Mouse (Mus musculus): ENCODE measurements around the gene Gars. TPM values are rescaled to one million over a fixed set of nuclear protein-coding genes. Genes with fewer than 3 reads are reported as not detected.

The Gars gene
- polyA plus RNA-seq, 1 experiment from 2014 or later = 191 TPM

DNA sequence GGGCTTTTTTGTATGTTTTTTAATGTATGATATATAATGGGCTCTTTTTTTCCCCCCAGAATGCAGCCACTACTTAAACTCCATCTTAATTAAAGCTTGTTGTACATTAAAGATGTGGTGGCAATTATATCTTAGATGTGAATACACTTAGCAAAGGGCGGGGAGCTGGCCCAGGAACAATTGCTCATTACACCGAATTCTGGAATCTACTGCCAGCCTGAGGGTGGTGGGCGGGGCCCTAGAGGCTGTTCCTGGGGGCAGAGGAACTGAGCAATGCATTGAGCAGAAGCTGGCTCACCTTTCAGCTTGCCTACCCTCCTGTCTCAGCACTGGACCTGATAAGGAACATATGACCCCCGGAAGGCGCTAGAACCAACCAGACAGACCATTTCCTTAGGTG lies 60.8 kb downstream of the Gars start:
- no peaks in the 10 kb centered on the region for H3K27me3 ChIP-seq (ENCODE audit: control insufficient read depth, insufficient read depth, low read length)
- no peak overlapping the region for H3K27ac ChIP-seq (ENCODE audit: low read depth, low read length)
- ATAC-seq (ENCODE audit: low read depth) = no peak
- H3K4me2 ChIP-seq (ENCODE audit: low read depth, low read length) = no peak overlapping the region
- H3K4me1 ChIP-seq (ENCODE audit: control insufficient read depth, insufficient read depth, low read length) = no peaks in the 10 kb centered on the region
- 82% methylated on average over 5 of the region's 5 CpGs for WGBS
- H3K9me3 ChIP-seq (ENCODE audit: control insufficient read depth, low read length) = no peaks in the 10 kb centered on the region
- no peak overlapping the region for H3K9ac ChIP-seq (replicated peaks; ENCODE audit: low read depth, low read length)
- H3K4me3 ChIP-seq (ENCODE audit: low read depth, low read length) = no peak overlapping the region
- H3K36me3 ChIP-seq (ENCODE audit: control insufficient read depth, insufficient read depth, low read length) = no peaks in the 10 kb centered on the region

DNA sequence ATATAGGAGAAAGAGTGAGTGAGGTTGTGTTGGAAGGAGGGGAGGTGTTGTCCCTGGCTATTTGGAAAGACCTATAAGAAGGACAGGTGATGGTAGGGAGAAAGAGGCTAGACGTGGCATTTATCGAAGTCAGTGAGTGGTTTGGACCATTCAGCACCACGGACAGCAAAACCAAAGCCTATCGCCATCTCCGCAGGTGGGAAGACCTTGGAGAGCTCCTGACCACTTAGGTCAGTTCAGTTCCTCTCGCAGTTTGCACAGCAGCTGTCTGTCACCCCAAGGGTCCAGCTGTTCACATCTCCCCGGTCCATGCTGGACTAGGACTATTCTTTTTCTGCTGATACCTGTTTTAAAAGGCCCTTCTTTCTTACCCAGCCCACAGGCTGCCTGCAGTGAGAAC lies 70.6 kb downstream of the Gars start:
- 21% methylated on average over 7 of the region's 7 CpGs for WGBS
- ATAC-seq (ENCODE audit: low read depth) = no peak

DNA sequence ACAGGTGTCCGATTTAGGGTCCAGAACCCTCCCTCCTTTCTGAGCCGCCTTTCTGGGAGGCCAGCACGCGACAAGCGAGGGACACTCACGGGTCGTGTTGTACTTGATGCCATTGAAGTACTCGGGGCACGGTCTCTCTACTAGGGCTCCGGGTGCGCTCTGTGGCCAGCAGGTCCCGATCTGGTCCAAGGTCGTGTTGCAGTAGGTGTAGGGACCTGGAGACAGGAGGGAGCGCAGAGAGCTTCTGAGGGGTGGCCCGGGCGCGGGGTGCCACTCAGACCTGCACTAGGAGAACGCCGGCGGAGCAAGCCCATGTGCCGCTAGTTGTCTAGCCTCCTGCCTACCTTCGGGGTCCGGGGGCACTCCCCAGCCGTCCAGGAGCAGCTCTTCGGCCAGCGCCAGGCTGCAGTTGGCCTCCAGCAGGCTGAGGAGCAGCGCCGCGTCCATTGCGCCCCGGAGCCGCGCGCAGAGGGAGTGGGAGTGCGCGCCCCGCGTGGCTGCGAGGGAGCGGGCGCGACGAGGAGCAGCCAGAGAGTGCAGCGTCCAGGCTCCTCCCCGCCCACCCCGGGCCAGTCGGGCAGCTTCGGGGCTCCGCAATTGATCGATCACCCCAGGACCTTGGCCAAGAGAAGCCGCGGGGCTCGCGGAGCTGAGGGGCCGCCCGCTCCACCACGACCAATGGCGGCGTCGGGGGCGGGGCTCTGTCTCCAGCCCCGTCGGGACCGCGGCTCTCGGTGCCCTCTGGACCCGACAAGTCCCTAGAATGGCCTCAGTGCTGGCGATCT lies 79.7 kb downstream of the Gars start:
- no peak overlapping the region for H3K27ac ChIP-seq (ENCODE audit: low read depth, low read length)
- 1% methylated on average over 66 of the region's 68 CpGs for WGBS
- peak overlapping the region; percentile 49 for H3K4me3 ChIP-seq (ENCODE audit: low read depth, low read length)
- peak; percentile 80 for ATAC-seq (ENCODE audit: low read depth)
- no peaks in the 10 kb centered on the region for H3K9me3 ChIP-seq (ENCODE audit: control insufficient read depth, low read length)
- H3K4me2 ChIP-seq (ENCODE audit: low read depth, low read length) = peak overlapping the region; percentile 72
- no peaks in the 10 kb centered on the region for H3K36me3 ChIP-seq (ENCODE audit: control insufficient read depth, insufficient read depth, low read length)
- H3K27me3 ChIP-seq (ENCODE audit: control insufficient read depth, insufficient read depth, low read length) = peaks cover 31% of the 10 kb centered on the region
- peaks cover 7% of the 10 kb centered on the region; the same call in 1 of the 2 replicates for H3K4me1 ChIP-seq (ENCODE audit: control insufficient read depth, insufficient read depth, low read length)
- peak overlapping the region; percentile 47; the same call in 1 of the 2 replicates for H3K9ac ChIP-seq (replicated peaks; ENCODE audit: low read depth, low read length)

More for the DNA sequence above, 70.6 kb downstream of the Gars start:
- Histone ChIP-seq H3K9me3 (ENCODE audit: control insufficient read depth, low read length) (no peaks in the 10 kb centered on the region), H3K4me2 (ENCODE audit: low read depth, low read length) (no peak overlapping the region), H3K9ac (replicated peaks; ENCODE audit: low read depth, low read length) (no peak overlapping the region), H3K4me1 (ENCODE audit: control insufficient read depth, insufficient read depth, low read length) (no peaks in the 10 kb centered on the region), H3K36me3 (ENCODE audit: control insufficient read depth, insufficient read depth, low read length) (no peaks in the 10 kb centered on the region), H3K27ac (ENCODE audit: low read depth, low read length) (no peak overlapping the region), H3K4me3 (ENCODE audit: low read depth, low read length) (no peak overlapping the region), H3K27me3 (ENCODE audit: control insufficient read depth, insufficient read depth, low read length) (no peaks in the 10 kb centered on the region)

DNA sequence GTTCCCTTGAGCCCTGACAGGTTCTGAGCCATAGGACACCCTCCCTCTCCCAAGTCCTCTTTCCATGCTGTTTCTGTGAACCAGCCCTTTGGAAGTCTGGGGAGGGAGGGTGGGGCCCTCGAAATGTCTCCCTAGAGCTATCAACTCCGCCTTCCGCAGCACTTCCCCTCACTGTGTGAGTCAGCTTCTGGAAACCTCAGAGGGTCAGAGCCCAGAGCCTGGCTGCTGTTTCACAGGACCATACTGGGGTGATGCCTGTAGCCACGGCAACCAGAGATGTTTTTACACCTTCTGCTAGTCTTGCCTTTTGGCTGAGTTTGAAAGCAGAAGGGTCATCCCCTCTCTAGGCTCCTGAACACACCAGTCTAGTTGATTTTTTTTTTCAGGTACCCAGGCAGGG lies 85.2 kb downstream of the Gars start:
- no peak for ATAC-seq (ENCODE audit: low read depth)
- Histone ChIP-seq H3K36me3 (ENCODE audit: control insufficient read depth, insufficient read depth, low read length) (no peaks in the 10 kb centered on the region), H3K4me1 (ENCODE audit: control insufficient read depth, insufficient read depth, low read length) (no peaks in the 10 kb centered on the region), H3K4me3 (ENCODE audit: low read depth, low read length) (no peak overlapping the region), H3K4me2 (ENCODE audit: low read depth, low read length) (no peak overlapping the region), H3K9me3 (ENCODE audit: control insufficient read depth, low read length) (no peaks in the 10 kb centered on the region), H3K27me3 (ENCODE audit: control insufficient read depth, insufficient read depth, low read length) (peaks cover 5% of the 10 kb centered on the region), H3K27ac (ENCODE audit: low read depth, low read length) (no peak overlapping the region), H3K9ac (replicated peaks; ENCODE audit: low read depth, low read length) (no peak overlapping the region)
- WGBS = 36% methylated on average over 4 of the region's 4 CpGs

DNA sequence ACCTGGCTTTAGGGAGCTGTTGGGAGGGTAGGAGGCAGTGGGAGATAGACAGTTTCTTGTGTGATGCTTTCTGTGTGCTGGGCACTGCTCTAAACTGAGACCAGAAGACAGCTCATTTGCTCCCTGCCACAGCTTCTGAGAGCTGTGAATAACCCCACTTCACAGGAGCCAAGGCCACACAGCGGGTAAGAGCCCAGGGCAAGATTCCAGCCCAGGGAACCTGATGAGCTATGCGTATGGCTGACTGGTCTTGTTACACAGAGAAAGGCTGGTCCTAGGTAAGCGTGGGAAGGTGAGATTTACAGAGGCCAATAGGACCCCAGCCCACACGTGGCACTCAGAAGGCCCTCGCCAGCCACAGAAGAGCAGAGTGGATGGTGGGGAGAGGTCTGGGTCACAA lies 88.8 kb downstream of the Gars start:
- Histone ChIP-seq H3K9ac (replicated peaks; ENCODE audit: low read depth, low read length) (no peak overlapping the region), H3K27me3 (ENCODE audit: control insufficient read depth, insufficient read depth, low read length) (no peaks in the 10 kb centered on the region; the same call in 1 of the 2 replicates), H3K36me3 (ENCODE audit: control insufficient read depth, insufficient read depth, low read length) (no peaks in the 10 kb centered on the region), H3K9me3 (ENCODE audit: control insufficient read depth, low read length) (no peaks in the 10 kb centered on the region), H3K4me3 (ENCODE audit: low read depth, low read length) (no peak overlapping the region), H3K27ac (ENCODE audit: low read depth, low read length) (no peak overlapping the region), H3K4me1 (ENCODE audit: control insufficient read depth, insufficient read depth, low read length) (no peaks in the 10 kb centered on the region), H3K4me2 (ENCODE audit: low read depth, low read length) (no peak overlapping the region)
- ATAC-seq (ENCODE audit: low read depth) = no peak
- 77% methylated on average over 5 of the region's 5 CpGs for WGBS

DNA sequence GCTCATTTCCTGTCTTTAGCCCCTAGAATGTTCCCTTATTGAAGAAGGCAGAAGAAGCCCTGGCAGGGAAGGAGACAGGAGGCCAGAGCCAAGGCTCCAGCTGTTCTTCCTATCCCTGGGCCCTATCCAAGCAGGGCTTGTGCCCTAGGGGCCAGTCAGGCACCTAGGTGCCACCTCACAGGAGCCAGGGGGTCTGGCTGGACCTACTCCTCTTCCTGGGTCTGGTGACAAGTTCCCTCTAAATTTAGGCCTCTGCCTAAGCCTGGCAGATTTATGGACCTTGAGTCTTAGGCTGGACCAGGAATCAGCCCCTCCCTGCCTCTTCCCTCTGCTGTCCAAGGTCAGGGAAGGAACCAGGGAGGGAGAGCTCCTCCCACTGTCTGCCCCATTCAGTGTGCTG lies 90.6 kb downstream of the Gars start:
- ATAC-seq (ENCODE audit: low read depth) = no peak
- H3K4me1 ChIP-seq (ENCODE audit: control insufficient read depth, insufficient read depth, low read length) = no peaks in the 10 kb centered on the region
- H3K9ac ChIP-seq (replicated peaks; ENCODE audit: low read depth, low read length) = no peak overlapping the region
- no peak overlapping the region for H3K4me2 ChIP-seq (ENCODE audit: low read depth, low read length)
- H3K9me3 ChIP-seq (ENCODE audit: control insufficient read depth, low read length) = no peaks in the 10 kb centered on the region
- no peak overlapping the region for H3K4me3 ChIP-seq (ENCODE audit: low read depth, low read length)
- no peaks in the 10 kb centered on the region; the same call in 1 of the 2 replicates for H3K27me3 ChIP-seq (ENCODE audit: control insufficient read depth, insufficient read depth, low read length)
- H3K36me3 ChIP-seq (ENCODE audit: control insufficient read depth, insufficient read depth, low read length) = no peaks in the 10 kb centered on the region
- H3K27ac ChIP-seq (ENCODE audit: low read depth, low read length) = no peak overlapping the region

Other genes with a start within 250 kb of the Gars start
- gene Znrf2, start 221.1 kb upstream of the Gars start, polyA plus RNA-seq (2014; fragmentation: Nextera tagmentation; extraction: Ambion mirVana) = 6.6 and 8.0 TPM in 2 replicates
- 1.7 and 3.7 TPM in 2 replicates for gene Nod1, start 65.4 kb upstream of the Gars start, polyA plus RNA-seq (2014; fragmentation: Nextera tagmentation; extraction: Ambion mirVana)
- 19.0 and 19.8 TPM in 2 replicates for gene Ggct, start 45.1 kb upstream of the Gars start, polyA plus RNA-seq (2014; fragmentation: Nextera tagmentation; extraction: Ambion mirVana)
- 1.2 and 1.3 TPM in 2 replicates for gene Crhr2, start 95.0 kb downstream of the Gars start, polyA plus RNA-seq (2014; fragmentation: Nextera tagmentation; extraction: Ambion mirVana)
- gene Inmt, start 137.0 kb downstream of the Gars start, polyA plus RNA-seq (2014; fragmentation: Nextera tagmentation; extraction: Ambion mirVana) = not detected in 2 replicates
- gene Mindy4, start 165.4 kb downstream of the Gars start, polyA plus RNA-seq (2014; fragmentation: Nextera tagmentation; extraction: Ambion mirVana) = 8.5 and 11.4 TPM in 2 replicates